Mouse (Mus musculus) adrenal gland, adult 8-10 months (tissue): ENCODE data around the gene Olfr972. TPM values are rescaled to one million over a fixed set of nuclear protein-coding genes. Genes with fewer than 3 reads are reported as not detected.
"Not testable (repeated sequence)": the region's sequence is repeated elsewhere in the genome, so short reads cannot be mapped to it uniquely, and the experiment has no call there.

Experiments used
- DNase-seq: peaks from one replicate; pipeline ENCODE4 v3.0.0; 2022
- total RNA-seq, 4 experiments: library from RNA; stranded (reverse); gene quantifications; 2 replicates each; pipeline ENCODE4 v1.2.4; 2022

Olfr972 gene
- not detected for total RNA-seq

GRCm38 (mm10) chr9:39866122-39866521, at the start of gene Olfr972:
Gene Olfr972 (plus strand): TSS chr9:39866422.
- DNase-seq, result no peak

GRCm38 (mm10) chr9:39836576-39836975, 29.6 kb upstream of the Olfr972 start, which contains the start of gene Olfr971:
Gene Olfr971 (plus strand): TSS chr9:39836876.
- DNase-seq, result not testable (repeated sequence)

GRCm38 (mm10) chr9:39871986-39872385, 5.8 kb downstream of the Olfr972 start:
- DNase-seq, result not testable (repeated sequence)

- DNase-seq, result not testable (repeated sequence)
Observed at GRCm38 (mm10) chr9:39877541-39878396, 11.5 kb downstream of the Olfr972 start.

- DNase-seq, result no peak
Observed at GRCm38 (mm10) chr9:39905106-39905505, 38.9 kb downstream of the Olfr972 start.

GRCm38 (mm10) chr9:39907036-39907435, 40.8 kb downstream of the Olfr972 start, which contains the start of gene Olfr229:
Gene Olfr229 (plus strand): TSS chr9:39907336.
- no peak for DNase-seq

GRCm38 (mm10) chr9:39909939-39910338, 43.7 kb downstream of the Olfr972 start:
- DNase-seq, result no peak

Other genes with a start within 250 kb of the Olfr972 start
- gene Olfr960, start 245.0 kb upstream of the Olfr972 start, total RNA-seq, result not detected
- not detected for gene Olfr961, start 221.3 kb upstream of the Olfr972 start, total RNA-seq
- not detected for gene Olfr963, start 199.2 kb upstream of the Olfr972 start, total RNA-seq
- gene Olfr149, start 159.3 kb upstream of the Olfr972 start, total RNA-seq, result not detected
- not detected for gene Olfr965, start 155.1 kb upstream of the Olfr972 start, total RNA-seq
- gene Olfr150, start 135.4 kb upstream of the Olfr972 start, total RNA-seq, result not detected
- not detected for gene Olfr967, start 120.2 kb upstream of the Olfr972 start, total RNA-seq
- gene Olfr968, start 83.2 kb upstream of the Olfr972 start, total RNA-seq, result not detected
- not detected for gene Olfr969, start 75.5 kb upstream of the Olfr972 start, total RNA-seq
- not detected for gene Olfr970, start 57.6 kb upstream of the Olfr972 start, total RNA-seq
- gene Olfr971, start 29.5 kb upstream of the Olfr972 start, total RNA-seq, result not detected
- gene Olfr229, start 40.9 kb downstream of the Olfr972 start, total RNA-seq, result not detected
- not detected for gene Olfr974, start 71.1 kb downstream of the Olfr972 start, total RNA-seq
- gene Olfr975, start 85.6 kb downstream of the Olfr972 start, total RNA-seq, result not detected
- gene Olfr976, start 94.7 kb downstream of the Olfr972 start, total RNA-seq, result not detected
- gene Olfr978, start 125.7 kb downstream of the Olfr972 start, total RNA-seq, result not detected
- gene Olfr979, start 137.0 kb downstream of the Olfr972 start, total RNA-seq, result not detected
- gene Olfr980, start 143.2 kb downstream of the Olfr972 start, total RNA-seq, result not detected
- not detected for gene Olfr981, start 155.0 kb downstream of the Olfr972 start, total RNA-seq
- not detected for gene Olfr982, start 207.4 kb downstream of the Olfr972 start, total RNA-seq
- gene Olfr983, start 227.2 kb downstream of the Olfr972 start, total RNA-seq, result not detected
- gene Olfr984, start 247.8 kb downstream of the Olfr972 start, total RNA-seq, result not detected